Mouse (Mus musculus) midbrain, embryonic 11.5 days (tissue): Measurements from ENCODE around the gene Nmrk1. TPM values are rescaled to one million over a fixed set of nuclear protein-coding genes. Genes with fewer than 3 reads are reported as not detected.

Experiments used
- ATAC-seq: fragments of 200-750 bp; cut with Nextera tagmentation; 2 replicates; pipeline ENCODE4 v1.8.0; 2017; ENCODE audit warnings: moderate TSS enrichment, moderate library complexity; ENCODE audit not compliant: low FRiP score
- DNase-seq: peaks from one replicate; pipeline ENCODE4 v3.0.0; 2015; ENCODE audit warnings: low spot score; ENCODE audit errors: missing footprints
- H3K27ac ChIP-seq: fragments of 300-500 bp; sonication (generic); 2 replicates; pipeline ENCODE4 v1.5.1; 2014; ENCODE audit warnings: low read depth, low read length
- H3K27me3 ChIP-seq: fragments of 300-500 bp; sonication (generic); 2 replicates; pipeline ENCODE4 v1.6.1; 2014; ENCODE audit warnings: mild to moderate bottlenecking, low read length, moderate library complexity, mixed read lengths; ENCODE audit not compliant: control insufficient read depth, insufficient read depth
- H3K36me3 ChIP-seq: fragments of 300-500 bp; sonication (generic); 2 replicates; pipeline ENCODE4 v1.6.1; 2014; ENCODE audit warnings: mild to moderate bottlenecking, low read length, moderate library complexity, mixed read lengths; ENCODE audit not compliant: control insufficient read depth, insufficient read depth
- H3K4me1 ChIP-seq: fragments of 300-500 bp; sonication (generic); 2 replicates; pipeline ENCODE4 v1.6.1; 2014; ENCODE audit warnings: low read length; ENCODE audit not compliant: control insufficient read depth, insufficient read depth
- H3K4me2 ChIP-seq: fragments of 300-500 bp; sonication (generic); 2 replicates; pipeline ENCODE4 v1.6.1; 2014; ENCODE audit warnings: mild to moderate bottlenecking, moderate library complexity
- H3K4me3 ChIP-seq: fragments of 300-500 bp; sonication (generic); 2 replicates; pipeline ENCODE4 v1.5.1; 2014; ENCODE audit warnings: low read depth, low read length
- H3K9ac ChIP-seq: fragments of 300-500 bp; sonication (generic); 2 replicates; pipeline ENCODE4 v1.6.1; 2014; ENCODE audit warnings: low read length
- H3K9me3 ChIP-seq: fragments of 300-500 bp; sonication (generic); 2 replicates; pipeline ENCODE4 v1.6.1; 2016; ENCODE audit warnings: low read length; ENCODE audit not compliant: control insufficient read depth
- WGBS: fragments of 180-500 bp; shearing (Covaris S2); extraction: QIAGEN DNeasy Blood & Tissue Kit; methylation state at CpG from one replicate; pipeline ENCODE4 v1.1.7; 2014; 5-methylcytosine and 5-hydroxymethylcytosine counted together
- polyA plus RNA-seq: library from polyadenylated mRNA; unstranded; fragments of >200 nt; fragmentation: Nextera tagmentation; extraction: Ambion mirVana; gene quantifications from 2 replicates; pipeline ENCODE4 v1.2.1, GENCODE M21; 2014

Gene Nmrk1
- polyA plus RNA-seq, 1 experiment from 2014 or later = 4.9 TPM

- no peak overlapping the region for H3K4me2 ChIP-seq
- H3K4me3 ChIP-seq = no peak overlapping the region
- H3K27me3 ChIP-seq = no peaks in the 10 kb centered on the region
- DNase-seq (no peak), ATAC-seq (no peak)
- WGBS = 83% methylated on average over 2 of the region's 2 CpGs
- no peaks in the 10 kb centered on the region for H3K9me3 ChIP-seq
- no peak overlapping the region for H3K27ac ChIP-seq
- H3K4me1 ChIP-seq = no peaks in the 10 kb centered on the region
- H3K9ac ChIP-seq = no peak overlapping the region
- no peaks in the 10 kb centered on the region for H3K36me3 ChIP-seq
Observed at GRCm38 (mm10) chr19:18692768-18693167, 61.0 kb downstream of the Nmrk1 start.

DNA sequence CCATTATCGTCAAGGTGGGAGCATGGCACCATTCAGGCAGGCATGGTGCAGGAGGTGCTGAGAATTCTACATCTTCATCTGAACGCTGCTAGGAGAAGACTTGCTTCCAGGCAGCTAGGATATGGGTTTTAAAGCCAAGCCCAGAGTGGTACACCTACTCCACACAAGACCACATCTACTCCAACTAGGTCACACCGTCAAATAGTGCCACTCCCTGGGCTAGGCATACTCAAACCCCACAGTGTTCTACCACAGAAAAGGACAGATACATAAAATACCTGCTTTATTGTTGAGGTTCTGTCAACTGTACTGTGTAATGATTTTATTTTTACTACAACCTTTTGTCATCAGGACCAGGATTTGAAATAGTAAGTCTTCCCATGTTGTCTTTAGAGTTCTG lies 63.4 kb downstream of the Nmrk1 start:
- ATAC-seq = no peak
- no peaks in the 10 kb centered on the region for H3K4me1 ChIP-seq
- no peak overlapping the region for H3K9ac ChIP-seq
- no peaks in the 10 kb centered on the region for H3K36me3 ChIP-seq
- H3K4me3 ChIP-seq = no peak overlapping the region
- WGBS = 89% methylated on average over 3 of the region's 3 CpGs
- no peak for DNase-seq
- H3K4me2 ChIP-seq = no peak overlapping the region
- no peaks in the 10 kb centered on the region for H3K9me3 ChIP-seq
- no peak overlapping the region for H3K27ac ChIP-seq
- no peaks in the 10 kb centered on the region for H3K27me3 ChIP-seq

- H3K4me3 ChIP-seq = no peak overlapping the region
- H3K27ac ChIP-seq = no peak overlapping the region
- H3K9ac ChIP-seq = no peak overlapping the region
- no peak overlapping the region for H3K4me2 ChIP-seq
- no peaks in the 10 kb centered on the region for H3K4me1 ChIP-seq
- no peaks in the 10 kb centered on the region for H3K36me3 ChIP-seq
- ATAC-seq (no peak), DNase-seq (no peak)
- H3K9me3 ChIP-seq = no peaks in the 10 kb centered on the region
- 90% methylated on average over 1 of the region's 1 CpGs for WGBS
- H3K27me3 ChIP-seq = no peaks in the 10 kb centered on the region
Observed at GRCm38 (mm10) chr19:18695552-18695951, 63.8 kb downstream of the Nmrk1 start.

Other genes starting within 250 kb of the Nmrk1 start
- gene Ostf1, start 127 bp upstream of the Nmrk1 start, polyA plus RNA-seq = 46.1 and 48.8 TPM in 2 replicates
- gene Carnmt1, start 38.8 kb downstream of the Nmrk1 start, polyA plus RNA-seq = 25.4 and 29.8 TPM in 2 replicates
- gene D030056L22Rik, start 81.2 kb downstream of the Nmrk1 start, polyA plus RNA-seq = 91.1 and 94.2 TPM in 2 replicates
- gene Trpm6, start 118.0 kb downstream of the Nmrk1 start, polyA plus RNA-seq = 0.58 and 0.59 TPM in 2 replicates